Mouse (Mus musculus) embryo, embryonic 11.5 days (tissue): ENCODE results near the gene Prrt2.

Experiments used
- DNase-seq: peaks from one replicate; pipeline ENCODE4 v3.0.0-alpha.2; 2012; ENCODE audit warnings: low read depth, low spot score

Prrt2 gene

DNA sequence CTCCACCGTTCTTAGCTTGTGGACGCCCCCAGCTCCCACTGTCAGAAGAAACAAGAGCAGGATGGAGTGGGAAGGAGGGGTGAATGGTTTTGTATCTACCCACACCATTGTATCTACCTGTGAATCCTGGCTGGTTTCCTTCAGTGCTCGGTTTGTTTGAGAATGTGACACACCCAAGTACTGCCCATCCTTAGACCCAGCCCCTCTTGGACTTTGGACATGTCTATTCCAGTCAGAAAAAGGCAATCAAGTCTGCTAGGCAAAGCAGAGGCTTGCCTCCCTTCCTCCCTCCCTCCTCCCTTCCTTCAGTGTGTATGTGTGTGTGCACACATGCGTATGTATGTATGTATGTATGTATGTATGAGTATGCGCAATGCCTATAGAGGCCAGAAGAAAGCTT is 17.4 kb downstream of the Prrt2 start:
- no peak for DNase-seq

GRCm38 (mm10) chr7:126999568-126999967 is 21.4 kb downstream of the Prrt2 start:
- no peak for DNase-seq

- DNase-seq: no peak
Observed at GRCm38 (mm10) chr7:126996449-126996848, 24.6 kb downstream of the Prrt2 start.

- DNase-seq: no peak
Observed at GRCm38 (mm10) chr7:126988816-126989215, 32.2 kb downstream of the Prrt2 start.

DNA sequence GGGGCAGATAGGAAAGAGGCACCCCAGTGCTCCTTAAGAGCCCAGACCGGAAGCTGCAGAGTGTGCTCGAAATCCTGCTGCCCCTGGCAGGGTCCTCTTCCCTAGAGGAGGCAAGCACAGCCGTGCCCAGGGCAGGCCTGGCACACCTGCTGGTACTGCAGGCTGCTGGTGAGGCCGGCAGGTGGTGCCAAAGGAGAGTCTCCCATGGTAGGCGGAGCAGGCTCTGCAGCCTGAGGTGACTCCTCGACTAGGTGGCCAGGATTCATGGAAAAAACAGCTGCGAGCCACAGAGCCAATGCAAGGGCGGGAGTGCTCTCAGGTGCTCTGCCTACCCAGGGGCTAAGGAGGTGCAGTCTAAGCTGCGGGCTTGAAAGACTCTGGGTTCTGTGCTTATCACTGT is 34.7 kb downstream of the Prrt2 start:
- no peak for DNase-seq

- DNase-seq: no peak
Observed at GRCm38 (mm10) chr7:126984667-126985444, 36.2 kb downstream of the Prrt2 start.

DNA sequence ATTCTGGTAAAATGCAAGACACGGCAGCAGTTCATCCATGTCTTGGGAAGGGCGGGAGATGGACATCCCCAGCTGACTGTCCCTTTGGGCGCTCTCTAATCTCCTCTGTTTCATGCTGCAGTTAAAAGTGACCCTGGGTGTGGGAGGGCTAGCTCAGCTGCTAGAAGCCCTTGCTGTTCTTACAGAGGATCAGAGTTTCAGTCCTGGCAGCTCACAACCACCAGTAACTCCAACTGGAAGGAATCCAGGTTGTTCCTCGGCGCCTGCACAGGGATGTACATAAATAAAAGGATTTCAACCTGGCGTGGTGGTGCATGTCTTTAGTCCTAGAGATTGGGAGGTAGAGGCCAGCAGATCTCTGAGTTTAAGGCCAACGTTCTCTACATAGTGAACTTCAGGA is 37.9 kb downstream of the Prrt2 start:
- no peak for DNase-seq

- no peak for DNase-seq
Observed at GRCm38 (mm10) chr7:126982054-126982453, 39.0 kb downstream of the Prrt2 start.

GRCm38 (mm10) chr7:126981601-126982000 is 39.4 kb downstream of the Prrt2 start:
- no peak for DNase-seq

GRCm38 (mm10) chr7:126978841-126979240 is 42.2 kb downstream of the Prrt2 start:
- no peak for DNase-seq

DNA sequence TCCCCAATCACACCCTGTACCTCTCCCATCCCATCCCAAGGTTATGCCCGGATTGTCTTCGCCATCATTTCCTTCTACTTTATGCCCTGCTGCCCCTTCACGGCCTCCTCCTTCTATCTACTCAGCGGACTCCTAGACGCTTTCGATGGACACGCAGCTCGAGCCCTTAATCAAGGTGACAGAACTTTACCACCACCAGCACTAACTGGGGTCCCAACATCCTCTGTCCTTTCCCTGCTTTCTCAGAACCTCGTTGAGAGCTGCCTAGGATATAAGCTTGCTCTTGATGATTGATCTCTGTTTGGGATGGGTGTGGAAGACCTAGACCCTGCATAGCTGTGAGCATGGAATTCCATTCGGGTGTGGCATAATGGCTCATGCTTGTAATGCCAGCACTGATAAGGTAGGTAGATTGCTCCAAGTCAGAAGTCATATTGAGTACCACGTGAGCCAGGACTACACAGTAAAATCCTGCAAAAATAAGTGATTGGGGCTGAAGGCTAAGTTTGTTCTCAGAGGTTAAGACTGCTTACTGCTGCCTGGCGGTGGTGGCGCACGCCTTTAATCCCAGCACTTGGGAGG is 44.0 kb downstream of the Prrt2 start:
- no peak for DNase-seq

DNA sequence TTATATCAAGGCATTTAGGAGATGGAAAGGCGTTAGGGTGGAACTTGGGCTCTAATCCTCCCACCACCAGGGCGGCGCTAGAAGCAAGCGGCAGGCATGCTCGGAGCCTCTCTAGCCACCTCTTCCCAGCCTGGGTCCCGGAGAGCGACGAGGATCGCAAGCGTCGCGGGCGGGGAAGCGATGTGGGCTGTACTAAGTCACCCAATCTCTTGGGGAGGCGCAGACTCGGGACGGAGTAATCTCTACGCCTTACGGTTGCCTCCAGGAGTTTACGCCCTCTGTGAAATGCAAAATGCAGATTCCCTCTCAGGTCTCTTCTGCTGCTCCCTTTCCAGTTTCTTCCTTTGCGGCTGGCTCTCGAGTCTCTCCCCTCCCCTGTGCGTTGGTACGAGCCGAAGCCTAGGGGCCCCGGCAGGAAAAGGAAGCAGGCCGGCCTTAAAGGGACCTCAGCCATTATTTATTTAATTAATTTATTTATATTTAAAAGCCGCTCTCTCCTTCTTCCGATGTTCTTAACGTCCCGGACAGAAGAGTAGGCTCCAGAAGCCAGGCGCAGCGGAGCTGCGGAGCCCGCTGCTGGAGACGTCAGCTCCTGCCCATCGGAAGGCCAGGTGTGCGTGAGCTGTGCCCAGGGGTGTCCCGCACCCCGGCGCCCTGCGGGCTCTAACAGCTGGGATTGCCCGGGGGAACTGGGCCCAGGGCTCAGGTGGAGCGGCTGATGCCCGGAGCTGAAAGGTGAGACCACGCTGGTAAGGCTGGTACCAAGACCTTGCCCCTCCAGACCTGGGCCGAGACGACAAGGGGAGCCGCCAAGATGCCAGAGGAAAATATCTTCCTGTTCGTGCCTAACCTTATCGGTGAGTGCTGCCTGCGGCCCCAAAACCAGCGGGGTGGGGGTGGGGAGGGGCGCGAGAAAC is 44.8 kb downstream of the Prrt2 start, which contains the start of gene Cdiptos:
TSS of gene Cdiptos (minus strand) at position 149 of the 917 bp plus-strand sequence.
- peak; percentile 93 for DNase-seq

GRCm38 (mm10) chr7:126975893-126975949 is 45.3 kb downstream of the Prrt2 start, which contains the start of gene Cdipt:
TSS of gene Cdipt (plus strand) at chr7:126975914.
- DNase-seq: no peak

- no peak for DNase-seq
Observed at GRCm38 (mm10) chr7:126975493-126975892, 45.5 kb downstream of the Prrt2 start.
